Mouse (Mus musculus): Measurements from ENCODE around the gene Olfr685. TPM values are rescaled to one million over a fixed set of nuclear protein-coding genes. Genes with fewer than 3 reads are reported as not detected.

Olfr685 gene
- not detected in 2 replicates for polyA plus RNA-seq (2014; fragmentation: Nextera tagmentation; extraction: Ambion mirVana)

DNA sequence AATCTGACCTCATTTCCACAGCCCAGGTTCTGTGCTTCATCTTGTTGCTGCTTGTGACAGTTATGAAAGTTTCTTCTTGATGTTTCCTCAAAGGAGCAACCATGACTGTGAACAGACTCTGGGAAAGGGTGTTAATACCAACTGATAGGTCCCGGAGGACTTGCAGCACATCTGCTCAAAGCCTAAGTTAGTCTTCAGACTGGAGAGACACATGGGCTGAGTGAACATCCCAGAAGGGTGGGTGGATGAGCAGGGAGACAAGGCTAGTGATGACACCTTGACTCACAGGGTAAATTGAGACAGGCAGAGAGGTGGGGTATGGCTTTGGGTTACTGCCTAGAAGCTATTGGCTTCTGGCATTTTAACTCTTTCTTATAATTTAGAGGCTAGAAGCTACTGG, at the start of gene Olfr685:
Gene Olfr685 (minus strand): TSS at position 101 of the 400 bp plus-strand sequence.
- H3K4me2 ChIP-seq (ENCODE audit: low read depth, severe bottlenecking) = no peak within 1 kb of the TSS
- no peak within 1 kb of the TSS for H3K27ac ChIP-seq (replicated peaks; ENCODE audit: low read depth, low read length)
- no peaks in the 10 kb centered on the region for H3K4me1 ChIP-seq (ENCODE audit: control insufficient read depth, insufficient read depth, low read length)
- H3K4me3 ChIP-seq (ENCODE audit: low read depth, low read length) = no peak within 1 kb of the TSS
- H3K9ac ChIP-seq (ENCODE audit: low read length) = no peak within 1 kb of the TSS
- no peaks in the 10 kb centered on the region for H3K27me3 ChIP-seq (ENCODE audit: control insufficient read depth, insufficient read depth, low read length)
- no peak for ATAC-seq (ENCODE audit: insufficient number of reproducible peaks, low FRiP score, low TSS enrichment, low read depth)
- no peaks in the 10 kb centered on the region for H3K9me3 ChIP-seq (ENCODE audit: control insufficient read depth, low read length)
- no peaks in the 10 kb centered on the region for H3K36me3 ChIP-seq (ENCODE audit: control insufficient read depth, insufficient read depth, low read length)
- WGBS = 72% methylated on average over 1 of the region's 1 CpGs
- DNase-seq (ENCODE audit: low spot score) = no peak

DNA sequence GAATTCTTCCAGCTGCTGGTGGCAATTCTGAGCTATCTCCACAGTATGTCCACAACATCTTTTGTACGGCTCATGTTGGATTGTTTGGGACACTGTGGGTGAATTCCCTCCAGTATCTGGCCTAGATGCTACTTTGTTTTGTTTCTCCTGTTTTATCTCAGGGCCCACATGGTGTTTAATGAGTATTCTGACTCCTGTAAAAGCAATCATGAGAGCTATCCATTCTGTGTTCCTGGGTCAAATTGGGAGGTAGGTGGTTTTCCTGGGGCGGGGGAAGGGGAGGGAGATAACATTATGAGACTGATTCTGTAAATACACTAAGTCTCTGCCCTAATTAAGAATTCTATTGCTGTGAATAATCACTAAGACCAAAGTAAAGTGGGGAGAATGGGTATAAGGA, 43.6 kb upstream of the Olfr685 start:
- H3K27ac ChIP-seq (replicated peaks; ENCODE audit: low read depth, low read length) = no peak overlapping the region
- H3K27me3 ChIP-seq (ENCODE audit: control insufficient read depth, insufficient read depth, low read length) = no peaks in the 10 kb centered on the region
- H3K9me3 ChIP-seq (ENCODE audit: control insufficient read depth, low read length) = no peaks in the 10 kb centered on the region
- WGBS = 84% methylated on average over 2 of the region's 2 CpGs
- H3K4me3 ChIP-seq (ENCODE audit: low read depth, low read length) = no peak overlapping the region
- H3K9ac ChIP-seq (ENCODE audit: low read length) = no peak overlapping the region
- no peaks in the 10 kb centered on the region for H3K36me3 ChIP-seq (ENCODE audit: control insufficient read depth, insufficient read depth, low read length)
- no peaks in the 10 kb centered on the region for H3K4me1 ChIP-seq (ENCODE audit: control insufficient read depth, insufficient read depth, low read length)
- no peak for DNase-seq (ENCODE audit: low spot score)
- no peak overlapping the region for H3K4me2 ChIP-seq (ENCODE audit: low read depth, severe bottlenecking)
- no peak for ATAC-seq (ENCODE audit: insufficient number of reproducible peaks, low FRiP score, low TSS enrichment, low read depth)

DNA sequence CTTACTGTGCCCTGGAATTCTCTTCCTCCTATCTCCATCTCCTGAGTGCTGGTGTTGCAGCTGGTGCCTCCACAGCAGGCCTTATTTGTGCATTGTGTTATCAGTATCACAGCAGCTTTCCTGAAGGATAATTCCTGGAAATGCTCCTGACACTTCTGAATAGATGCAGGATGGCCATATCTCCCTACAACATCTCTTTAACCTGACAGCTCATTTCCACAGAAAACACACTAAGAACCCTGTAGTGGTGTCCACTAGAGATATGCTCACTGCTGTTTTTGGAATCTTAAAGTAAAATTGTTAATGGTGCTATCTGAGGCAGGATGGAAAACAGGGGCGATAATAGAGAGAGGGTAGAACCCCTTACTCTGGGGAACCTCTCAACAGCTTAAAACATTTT, 42.3 kb upstream of the Olfr685 start:
- Histone ChIP-seq H3K4me3 (ENCODE audit: low read depth, low read length) (no peak overlapping the region), H3K36me3 (ENCODE audit: control insufficient read depth, insufficient read depth, low read length) (no peaks in the 10 kb centered on the region), H3K9ac (ENCODE audit: low read length) (no peak overlapping the region), H3K9me3 (ENCODE audit: control insufficient read depth, low read length) (no peaks in the 10 kb centered on the region), H3K27me3 (ENCODE audit: control insufficient read depth, insufficient read depth, low read length) (no peaks in the 10 kb centered on the region), H3K4me2 (ENCODE audit: low read depth, severe bottlenecking) (no peak overlapping the region), H3K27ac (replicated peaks; ENCODE audit: low read depth, low read length) (no peak overlapping the region), H3K4me1 (ENCODE audit: control insufficient read depth, insufficient read depth, low read length) (no peaks in the 10 kb centered on the region)
- ATAC-seq (ENCODE audit: insufficient number of reproducible peaks, low FRiP score, low TSS enrichment, low read depth) (no peak), DNase-seq (ENCODE audit: low spot score) (no peak)
- WGBS = 93% methylated on average over 1 of the region's 1 CpGs

DNA sequence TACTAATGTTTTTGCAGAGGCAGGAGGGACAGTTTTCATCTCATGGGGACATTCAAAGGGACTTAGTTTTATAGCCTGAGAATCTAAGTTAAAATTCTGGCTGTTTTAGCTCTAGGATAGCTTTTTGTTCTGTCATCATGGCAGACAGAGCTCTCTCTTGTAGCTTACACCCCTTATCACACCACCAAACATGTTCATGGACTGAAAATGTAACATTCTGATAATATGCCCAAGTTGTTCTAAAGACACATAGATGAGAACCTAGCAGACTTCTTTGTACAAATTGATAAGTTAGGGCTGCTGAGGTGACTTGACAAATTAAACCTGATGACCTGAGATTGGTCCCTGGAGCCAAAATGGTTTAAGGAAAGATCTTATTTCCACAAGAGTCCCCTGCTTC, 40.9 kb upstream of the Olfr685 start:
- Histone ChIP-seq H3K9ac (ENCODE audit: low read length) (no peak overlapping the region), H3K27me3 (ENCODE audit: control insufficient read depth, insufficient read depth, low read length) (no peaks in the 10 kb centered on the region), H3K4me1 (ENCODE audit: control insufficient read depth, insufficient read depth, low read length) (no peaks in the 10 kb centered on the region), H3K4me2 (ENCODE audit: low read depth, severe bottlenecking) (no peak overlapping the region), H3K9me3 (ENCODE audit: control insufficient read depth, low read length) (no peaks in the 10 kb centered on the region), H3K36me3 (ENCODE audit: control insufficient read depth, insufficient read depth, low read length) (no peaks in the 10 kb centered on the region), H3K27ac (replicated peaks; ENCODE audit: low read depth, low read length) (no peak overlapping the region), H3K4me3 (ENCODE audit: low read depth, low read length) (no peak overlapping the region)
- DNase-seq (ENCODE audit: low spot score) (no peak), ATAC-seq (ENCODE audit: insufficient number of reproducible peaks, low FRiP score, low TSS enrichment, low read depth) (no peak)

DNA sequence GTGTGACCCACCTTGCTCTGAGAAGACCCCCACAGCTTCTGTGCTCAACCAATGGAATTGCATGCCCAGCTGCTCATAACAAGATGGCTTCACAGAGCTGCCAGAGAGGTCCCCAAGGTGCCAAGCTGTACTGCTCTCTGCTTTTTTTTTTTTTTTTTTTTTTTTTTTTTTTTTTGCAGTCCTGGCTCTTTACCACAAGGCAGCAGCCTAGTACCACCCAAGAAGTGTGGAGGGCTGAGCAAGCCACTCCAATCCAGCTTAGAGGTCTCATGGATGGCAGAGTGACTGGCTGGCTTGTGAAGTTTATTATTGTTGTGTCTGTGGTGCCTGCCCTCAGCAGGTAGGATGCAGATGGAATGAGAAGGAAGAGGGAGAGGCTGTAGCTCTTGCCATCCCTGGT, 40.3 kb upstream of the Olfr685 start:
- Histone ChIP-seq H3K9me3 (ENCODE audit: control insufficient read depth, low read length) (no peaks in the 10 kb centered on the region), H3K4me2 (ENCODE audit: low read depth, severe bottlenecking) (no peak overlapping the region), H3K4me1 (ENCODE audit: control insufficient read depth, insufficient read depth, low read length) (no peaks in the 10 kb centered on the region), H3K9ac (ENCODE audit: low read length) (no peak overlapping the region), H3K27ac (replicated peaks; ENCODE audit: low read depth, low read length) (no peak overlapping the region), H3K4me3 (ENCODE audit: low read depth, low read length) (no peak overlapping the region), H3K27me3 (ENCODE audit: control insufficient read depth, insufficient read depth, low read length) (no peaks in the 10 kb centered on the region), H3K36me3 (ENCODE audit: control insufficient read depth, insufficient read depth, low read length) (no peaks in the 10 kb centered on the region)
- DNase-seq (ENCODE audit: low spot score) (no peak), ATAC-seq (ENCODE audit: insufficient number of reproducible peaks, low FRiP score, low TSS enrichment, low read depth) (no peak)

DNA sequence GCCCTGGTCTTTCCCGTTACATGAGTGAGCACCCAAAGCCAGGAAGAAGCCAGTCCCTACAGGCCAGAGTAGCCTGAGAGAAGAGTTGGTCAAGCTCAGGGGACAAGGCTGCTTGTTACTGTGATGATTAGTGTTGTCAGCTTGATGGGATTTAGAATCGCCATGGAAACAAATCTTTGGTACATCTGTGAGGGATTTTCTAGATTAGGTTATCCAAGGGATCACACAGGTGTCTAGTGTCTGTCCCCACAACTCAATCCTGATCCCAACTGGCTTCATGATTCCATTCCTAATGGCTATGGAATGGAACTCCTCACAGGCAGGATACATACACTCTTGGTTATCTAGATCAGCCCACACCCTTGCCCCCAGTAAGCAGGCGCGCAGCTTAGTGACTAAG, 32.5 kb upstream of the Olfr685 start:
- no peak overlapping the region for H3K9ac ChIP-seq (ENCODE audit: low read length)
- H3K36me3 ChIP-seq (ENCODE audit: control insufficient read depth, insufficient read depth, low read length) = no peaks in the 10 kb centered on the region
- ATAC-seq (ENCODE audit: insufficient number of reproducible peaks, low FRiP score, low TSS enrichment, low read depth) = no peak
- no peak overlapping the region for H3K4me3 ChIP-seq (ENCODE audit: low read depth, low read length)
- H3K9me3 ChIP-seq (ENCODE audit: control insufficient read depth, low read length) = no peaks in the 10 kb centered on the region
- H3K27ac ChIP-seq (replicated peaks; ENCODE audit: low read depth, low read length) = no peak overlapping the region
- H3K4me1 ChIP-seq (ENCODE audit: control insufficient read depth, insufficient read depth, low read length) = no peaks in the 10 kb centered on the region
- 77% methylated on average over 4 of the region's 4 CpGs for WGBS
- no peaks in the 10 kb centered on the region for H3K27me3 ChIP-seq (ENCODE audit: control insufficient read depth, insufficient read depth, low read length)
- no peak for DNase-seq (ENCODE audit: low spot score)
- H3K4me2 ChIP-seq (ENCODE audit: low read depth, severe bottlenecking) = no peak overlapping the region

DNA sequence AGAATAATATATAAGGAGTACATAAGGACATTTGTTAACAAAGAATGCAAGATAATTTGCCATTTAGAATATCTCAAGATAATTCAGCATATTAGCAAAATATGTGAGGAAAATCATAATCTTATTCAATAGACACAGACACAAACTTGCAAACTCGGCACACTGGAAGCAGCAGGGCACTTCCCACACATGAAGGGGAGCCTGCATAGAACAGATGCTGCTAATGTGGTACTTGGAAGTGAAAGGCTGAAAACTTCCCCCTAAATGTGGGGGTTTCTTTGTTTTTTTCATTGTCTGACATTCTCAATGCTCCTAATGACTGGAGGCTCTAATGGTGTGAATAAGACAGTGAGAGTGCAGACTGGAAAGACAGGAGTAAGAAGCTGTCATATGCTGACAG, 28.9 kb upstream of the Olfr685 start:
- Histone ChIP-seq H3K9ac (ENCODE audit: low read length) (no peak overlapping the region), H3K4me2 (ENCODE audit: low read depth, severe bottlenecking) (no peak overlapping the region), H3K9me3 (ENCODE audit: control insufficient read depth, low read length) (no peaks in the 10 kb centered on the region), H3K27me3 (ENCODE audit: control insufficient read depth, insufficient read depth, low read length) (no peaks in the 10 kb centered on the region), H3K36me3 (ENCODE audit: control insufficient read depth, insufficient read depth, low read length) (no peaks in the 10 kb centered on the region), H3K4me3 (ENCODE audit: low read depth, low read length) (no peak overlapping the region), H3K4me1 (ENCODE audit: control insufficient read depth, insufficient read depth, low read length) (no peaks in the 10 kb centered on the region), H3K27ac (replicated peaks; ENCODE audit: low read depth, low read length) (no peak overlapping the region)
- ATAC-seq (ENCODE audit: insufficient number of reproducible peaks, low FRiP score, low TSS enrichment, low read depth) (no peak), DNase-seq (ENCODE audit: low spot score) (no peak)
- WGBS = 61% methylated on average over 1 of the region's 1 CpGs

DNA sequence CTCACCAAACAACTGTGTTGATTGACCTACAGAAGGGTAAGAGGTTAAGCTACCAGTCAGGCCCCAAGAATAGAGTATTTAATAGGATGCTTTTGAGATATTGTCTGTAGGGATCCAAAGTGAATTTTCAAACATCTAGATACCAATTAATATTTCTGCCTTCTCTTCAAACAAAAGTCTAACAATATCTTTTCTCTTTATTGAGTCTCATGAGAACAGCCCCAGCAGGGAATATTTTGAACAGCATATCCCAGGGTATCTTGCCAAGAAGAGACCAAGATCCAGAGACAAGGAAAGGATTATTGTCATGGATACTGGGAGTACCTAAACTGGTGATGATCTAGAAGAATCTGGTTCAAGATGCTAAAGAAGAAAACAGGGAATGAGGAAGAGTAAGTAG, 21.6 kb upstream of the Olfr685 start, which contains the start of gene Olfr686:
Gene Olfr686 (minus strand): TSS at position 101 of the 400 bp plus-strand sequence.
- H3K4me3 ChIP-seq (ENCODE audit: low read depth, low read length) = no peak within 1 kb of the TSS
- DNase-seq (ENCODE audit: low spot score) = no peak
- no peaks in the 10 kb centered on the region for H3K36me3 ChIP-seq (ENCODE audit: control insufficient read depth, insufficient read depth, low read length)
- H3K27ac ChIP-seq (replicated peaks; ENCODE audit: low read depth, low read length) = no peak within 1 kb of the TSS
- H3K4me1 ChIP-seq (ENCODE audit: control insufficient read depth, insufficient read depth, low read length) = no peaks in the 10 kb centered on the region
- H3K9me3 ChIP-seq (ENCODE audit: control insufficient read depth, low read length) = no peaks in the 10 kb centered on the region
- ATAC-seq (ENCODE audit: insufficient number of reproducible peaks, low FRiP score, low TSS enrichment, low read depth) = no peak
- H3K4me2 ChIP-seq (ENCODE audit: low read depth, severe bottlenecking) = no peak within 1 kb of the TSS
- H3K9ac ChIP-seq (ENCODE audit: low read length) = no peak within 1 kb of the TSS
- no peaks in the 10 kb centered on the region for H3K27me3 ChIP-seq (ENCODE audit: control insufficient read depth, insufficient read depth, low read length)

DNA sequence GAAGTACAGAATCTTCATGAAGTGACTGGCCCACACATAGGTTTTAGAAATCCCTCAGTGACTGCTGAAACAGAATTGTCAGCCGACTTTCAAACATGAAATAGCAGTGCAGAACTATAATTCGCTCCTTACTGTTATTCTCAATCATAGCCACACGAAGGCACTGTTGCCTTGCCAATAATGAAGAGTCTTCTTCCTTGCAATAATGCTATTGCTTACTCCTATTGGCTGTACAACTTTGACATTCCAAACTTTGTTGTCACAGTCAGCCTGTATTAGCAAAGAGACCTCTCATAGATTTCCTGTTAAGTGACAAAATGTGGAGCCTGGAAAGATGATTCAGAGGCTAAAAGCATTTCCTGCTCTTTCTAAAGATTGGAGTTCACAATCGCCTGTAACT, 15.0 kb downstream of the Olfr685 start:
- no peak overlapping the region for H3K9ac ChIP-seq (ENCODE audit: low read length)

More for the DNA sequence above, 15.0 kb downstream of the Olfr685 start:
- H3K4me3 ChIP-seq (ENCODE audit: low read depth, low read length) = no peak overlapping the region
- H3K36me3 ChIP-seq (ENCODE audit: control insufficient read depth, insufficient read depth, low read length) = no peaks in the 10 kb centered on the region
- H3K27ac ChIP-seq (replicated peaks; ENCODE audit: low read depth, low read length) = no peak overlapping the region
- no peak overlapping the region for H3K4me2 ChIP-seq (ENCODE audit: low read depth, severe bottlenecking)
- 54% methylated on average over 4 of the region's 4 CpGs for WGBS
- no peak for DNase-seq (ENCODE audit: low spot score)
- no peaks in the 10 kb centered on the region for H3K27me3 ChIP-seq (ENCODE audit: control insufficient read depth, insufficient read depth, low read length)
- H3K4me1 ChIP-seq (ENCODE audit: control insufficient read depth, insufficient read depth, low read length) = no peaks in the 10 kb centered on the region
- H3K9me3 ChIP-seq (ENCODE audit: control insufficient read depth, low read length) = no peaks in the 10 kb centered on the region
- no peak for ATAC-seq (ENCODE audit: insufficient number of reproducible peaks, low FRiP score, low TSS enrichment, low read depth)
